In the genomic region with DNA sequence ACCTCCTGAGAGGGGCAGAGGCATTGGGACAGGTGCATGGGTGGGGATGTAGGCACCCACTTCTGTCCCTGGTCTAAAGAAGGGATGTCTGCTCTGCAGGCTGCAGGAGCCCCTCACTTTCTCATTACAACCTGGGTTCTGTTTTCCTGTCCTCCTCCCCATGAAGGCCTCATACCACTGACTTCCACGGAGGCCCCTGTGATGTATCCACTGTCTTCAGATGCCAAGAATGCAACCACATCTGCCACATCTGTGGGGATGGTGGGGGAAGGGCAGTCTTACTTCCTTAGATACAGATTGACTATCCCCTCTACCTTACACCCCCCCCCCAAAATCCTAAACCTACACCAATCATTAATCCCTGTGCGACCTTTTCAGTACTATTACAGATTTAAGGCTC, we compare ENCODE assay signal across 9 mouse cellular contexts. TPM values are rescaled to one million over a fixed set of nuclear protein-coding genes. Genes with fewer than 3 reads are reported as not detected.
A peak's percentile ranks its signal among the peaks of the same experiment; 100 is the strongest.
DNase-seq lines count a peak whose midpoint lies in the region; ATAC-seq and TF ChIP-seq lines count a peak whose summit lies in the region.
"Had no signal": no experiment of that assay in that cellular context is flagged by ENCODE, and none has a peak within 500 bp of the region (broad histone marks: within the 10 kb centered on the region; RNA-seq: fewer than 3 reads in every experiment).

No protein-coding gene starts in this region.

- WGBS in intestine, embryonic 16.5 days = 22% methylated on average over 2 of the region's 2 CpGs
- 47% methylated on average over 2 of the region's 2 CpGs for WGBS in stomach, embryonic 15.5 days

- TF ChIP-seq CTCF in gastrocnemius, adult 2 months (IDR thresholded peaks at IDR 0.05) = no peak

- DNase-seq in gastrocnemius, adult 2 months = no peak
- no peak for DNase-seq in gastrocnemius, postnatal 10 days
- DNase-seq in testis, postnatal 14 days (ENCODE audit: low spot score) = peak; percentile 20
- no peak for DNase-seq in testis, postnatal 10 days (ENCODE audit: low spot score)
- no peak for DNase-seq in urinary bladder, postnatal 25 days (ENCODE audit: low spot score)
- no peak for DNase-seq in retina, embryonic 14.5 days (ENCODE audit: low spot score)

- 0 out of 2 replicates have a peak overlapping the region, but pooled peaks have one; percentile 93 for H3K4me3 ChIP-seq in gastrocnemius, adult 2 months
- H3K4me3 ChIP-seq in intestine, embryonic 16.5 days (ENCODE audit: low read length) = no peak overlapping the region
- no peak overlapping the region for H3K4me3 ChIP-seq in stomach, embryonic 15.5 days (replicated peaks)

- H3K27ac ChIP-seq in gastrocnemius, adult 2 months = no peak overlapping the region
- no peak overlapping the region for H3K27ac ChIP-seq in intestine, embryonic 16.5 days (ENCODE audit: low read length)
- no peak overlapping the region for H3K27ac ChIP-seq in stomach, embryonic 15.5 days

- H3K4me2 ChIP-seq in intestine, embryonic 16.5 days (ENCODE audit: low read depth, low read length) = no peak overlapping the region
- H3K4me2 ChIP-seq in stomach, embryonic 15.5 days = peak overlapping the region; percentile 94; the same call in 1 of the 2 replicates

- intact Hi-C loops in gastrocnemius, adult 2 months (cut with DNase I) = no loop called here

- peaks cover 49% of the 10 kb centered on the region for H3K4me1 ChIP-seq in intestine, embryonic 16.5 days (ENCODE audit: control insufficient read depth, insufficient read depth, low read length)
- peaks cover 57% of the 10 kb centered on the region for H3K4me1 ChIP-seq in stomach, embryonic 15.5 days

- no peak for ATAC-seq in intestine, embryonic 16.5 days
- ATAC-seq in stomach, embryonic 15.5 days (ENCODE audit: insufficient read depth, low FRiP score, low read depth) = no peak
- ATAC-seq: Patski had no signal

- peak overlapping the region; percentile 93 for H3K9ac ChIP-seq in intestine, embryonic 16.5 days (ENCODE audit: low read depth, low read length)
- no peak overlapping the region for H3K9ac ChIP-seq in stomach, embryonic 15.5 days

- H3K36me3 ChIP-seq in intestine, embryonic 16.5 days (ENCODE audit: control insufficient read depth, insufficient read depth, low read length) = peaks cover 21% of the 10 kb centered on the region
- peaks cover 28% of the 10 kb centered on the region for H3K36me3 ChIP-seq in stomach, embryonic 15.5 days

- H3K9me3 ChIP-seq in intestine, embryonic 16.5 days (ENCODE audit: control insufficient read depth, low read length) = no peaks in the 10 kb centered on the region
- H3K9me3 ChIP-seq in stomach, embryonic 15.5 days = no peaks in the 10 kb centered on the region

- H3K27me3 ChIP-seq in intestine, embryonic 16.5 days (replicated peaks; ENCODE audit: control insufficient read depth, insufficient read depth, low read length) = no peaks in the 10 kb centered on the region
- no peaks in the 10 kb centered on the region for H3K27me3 ChIP-seq in stomach, embryonic 15.5 days (replicated peaks)
- H3K27me3 ChIP-seq: Patski had no signal

RNA-seq across cellular contexts. Expression of gene H2-Ke6, which starts 1.6 kb away (rescaled TPM):
- total RNA-seq in gastrocnemius, adult 2 months (2021) = 10 to 100 TPM; 69.9 to 82.3 TPM
- total RNA-seq in gastrocnemius, postnatal 10 days (2021) = 10 to 100 TPM; 50.5 to 63.2 TPM
- polyA plus RNA-seq in intestine, embryonic 16.5 days (2015; fragmentation: Nextera tagmentation; extraction: Ambion mirVana) = 66.0 and 66.7 TPM in 2 replicates
- polyA plus RNA-seq in stomach, embryonic 15.5 days (2015; fragmentation: Nextera tagmentation; extraction: Ambion mirVana) = 50.8 and 58.4 TPM in 2 replicates

RNA-seq across cellular contexts. Expression of gene Ring1, which starts 1.7 kb away (rescaled TPM):
- 10 to 100 TPM; 11.6 to 12.8 TPM for total RNA-seq in gastrocnemius, adult 2 months (2021)
- total RNA-seq in gastrocnemius, postnatal 10 days (2021) = 10 to 100 TPM; 13.4 to 18.0 TPM
- 9.3 and 12.1 TPM in 2 replicates for polyA plus RNA-seq in intestine, embryonic 16.5 days (2015; fragmentation: Nextera tagmentation; extraction: Ambion mirVana)
- 19.3 and 21.0 TPM in 2 replicates for polyA plus RNA-seq in stomach, embryonic 15.5 days (2015; fragmentation: Nextera tagmentation; extraction: Ambion mirVana)

RNA-seq across cellular contexts. Expression of gene Slc39a7, which starts 5.3 kb away (rescaled TPM):
- total RNA-seq in gastrocnemius, adult 2 months (2021) = 10 to 100 TPM; 44.6 to 49.5 TPM
- total RNA-seq in gastrocnemius, postnatal 10 days (2021) = 10 to 100 TPM; 64.1 to 75.4 TPM
- 171 and 176 TPM in 2 replicates for polyA plus RNA-seq in intestine, embryonic 16.5 days (2015; fragmentation: Nextera tagmentation; extraction: Ambion mirVana)
- polyA plus RNA-seq in stomach, embryonic 15.5 days (2015; fragmentation: Nextera tagmentation; extraction: Ambion mirVana) = 169 and 199 TPM in 2 replicates

RNA-seq across cellular contexts. Expression of gene Rxrb, which starts 5.4 kb away (rescaled TPM):
- 10 to 100 TPM; 40.5 to 41.7 TPM for total RNA-seq in gastrocnemius, adult 2 months (2021)
- total RNA-seq in gastrocnemius, postnatal 10 days (2021) = 10 to 100 TPM; 40.7 to 43.1 TPM
- polyA plus RNA-seq in intestine, embryonic 16.5 days (2015; fragmentation: Nextera tagmentation; extraction: Ambion mirVana) = 37.6 and 38.4 TPM in 2 replicates
- polyA plus RNA-seq in stomach, embryonic 15.5 days (2015; fragmentation: Nextera tagmentation; extraction: Ambion mirVana) = 43.6 and 45.0 TPM in 2 replicates

RNA-seq across cellular contexts. Expression of gene Col11a2, which starts 13.0 kb away (rescaled TPM):
- total RNA-seq in gastrocnemius, adult 2 months (2021) = 1 to 10 TPM; 3.0 to 9.6 TPM
- 100 to 1,000 TPM in 1 of 2 experiments, 10 to 100 TPM in 1; 72.0 to 106 TPM for total RNA-seq in gastrocnemius, postnatal 10 days (2021)
- 0.20 and 0.45 TPM in 2 replicates for polyA plus RNA-seq in intestine, embryonic 16.5 days (2015; fragmentation: Nextera tagmentation; extraction: Ambion mirVana)
- polyA plus RNA-seq in stomach, embryonic 15.5 days (2015; fragmentation: Nextera tagmentation; extraction: Ambion mirVana) = 1.3 and 1.5 TPM in 2 replicates
